Mouse (Mus musculus) MEL (cell line): Measurements from ENCODE around the gene Slco1c1.

Experiments used
- CTCF ChIP-seq, 3 experiments: IDR thresholded peaks in 2 of 3; conservative IDR thresholded peaks in 1 of 3; 2 replicates each; pipeline ENCODE4 v1.5.1; 2011 to 2012; ENCODE audit warnings: low read length in 3 of 3, low read depth in 2 of 3, mild to moderate bottlenecking in 2 of 3, improper control_type of control experiment in 1 of 3, inconsistent platforms in 1 of 3, mixed read lengths in 1 of 3, moderate library complexity in 1 of 3; ENCODE audit not compliant: control insufficient read depth in 1 of 3, insufficient read depth in 1 of 3, poor library complexity in 1 of 3, severe bottlenecking in 1 of 3
- EP300 ChIP-seq, 2 experiments: IDR thresholded peaks; 2 replicates each; pipeline ENCODE4 v1.6.1; 2011; ENCODE audit warnings: improper control_type of control experiment in 2 of 2, low read length in 2 of 2, low read depth in 1 of 2, mild to moderate bottlenecking in 1 of 2
- MYC ChIP-seq: IDR thresholded peaks from 2 replicates; pipeline ENCODE4 v1.6.1; 2011; ENCODE audit warnings: low read depth, mild to moderate bottlenecking, low read length, improper control_type of control experiment, moderate library complexity

GRCm38 (mm10) chr6:141615348-141615747 lies 91.2 kb downstream of the Slco1c1 start:
- no peak for TF ChIP-seq EP300 (IDR thresholded peaks at IDR 0.05; ENCODE audit: low read depth in 1 of 2, low read length in 2 of 2)
- TF ChIP-seq CTCF (IDR thresholded peaks at IDR 0.05 in 2 of 3, conservative IDR thresholded peaks at IDR 0.05 in 1 of 3; ENCODE audit: control insufficient read depth in 1 of 3, insufficient read depth in 1 of 3, low read depth in 2 of 3, low read length in 3 of 3, poor library complexity in 1 of 3, severe bottlenecking in 1 of 3): no peak
- no peak for TF ChIP-seq MYC
